Mouse (Mus musculus) G1E (cell line): ENCODE data around the gene Unc119.

Experiments
- CTCF ChIP-seq: IDR thresholded peaks from 2 replicates; pipeline ENCODE4 v1.5.1; 2012; ENCODE audit warnings: low read depth, low read length, inconsistent platforms, mixed read lengths
- GATA1 ChIP-seq: IDR thresholded peaks from 2 replicates; pipeline ENCODE4 v1.6.1; 2012; ENCODE audit warnings: borderline replicate concordance, low read length, inconsistent platforms, mixed read lengths

GRCm38 (mm10) chr11:78322860-78323259 is 20.4 kb upstream of the Unc119 start, which contains the start of gene Aldoc:
- TF ChIP-seq CTCF (no peak), GATA1 (no peak)
